Mouse (Mus musculus): ENCODE results near the gene Slc34a3. TPM values are rescaled to one million over a fixed set of nuclear protein-coding genes. Genes with fewer than 3 reads are reported as not detected.

The Slc34a3 gene
- total and polyA plus RNA-seq, 3 experiments = 0.03 to 0.04 TPM; not detected in 1

DNA sequence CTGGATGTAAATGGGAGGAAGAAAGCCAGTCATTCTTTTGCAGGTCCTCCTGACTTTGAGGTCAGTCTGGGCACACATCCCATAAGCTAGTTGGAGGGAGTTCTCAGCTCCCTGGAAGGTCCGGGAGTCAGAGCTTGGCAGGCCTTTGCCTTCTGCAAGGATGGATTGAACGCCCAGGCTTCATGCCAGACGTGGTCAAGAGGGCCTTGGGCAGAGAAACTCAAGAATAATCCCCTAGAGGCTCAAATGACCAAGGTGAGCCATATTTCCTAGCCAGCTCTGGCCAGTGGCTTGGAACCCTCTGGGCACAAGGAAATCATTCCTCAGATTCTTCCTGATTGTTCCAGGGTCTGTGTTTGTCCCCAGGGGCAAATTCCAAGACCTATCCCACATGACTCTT, 30.7 kb upstream of the Slc34a3 start:
- Histone ChIP-seq H3K4me3 (ENCODE audit: control insufficient read depth in 1 of 2, insufficient read depth in 1 of 2, low read depth in 2 of 2, low read length in 2 of 2) (peak overlapping the region; percentile 90 to 95), H3K27ac (ENCODE audit: control insufficient read depth, low read depth, low read length) (0 out of 2 replicates have a peak overlapping the region, but pooled peaks have one; percentile 13), H3K27me3 (ENCODE audit: control insufficient read depth in 1 of 2, insufficient read depth in 2 of 2, low read length in 2 of 2) (no peaks in the 10 kb centered on the region), H3K36me3 (ENCODE audit: control insufficient read depth in 1 of 2, insufficient read depth in 2 of 2, low read length in 2 of 2) (peaks cover 0 to 36% of the 10 kb centered on the region in 2 experiments; a peak in 2 of 4 replicates), H3K4me1 (ENCODE audit: control insufficient read depth in 1 of 2, insufficient read depth in 2 of 2, low read length in 2 of 2) (peaks cover 10 to 52% of the 10 kb centered on the region in 2 experiments), H3K9me3 (replicated peaks; ENCODE audit: insufficient read depth, low read length) (no peaks in the 10 kb centered on the region), H3K79me2 (ENCODE audit: control insufficient read depth, insufficient read depth, low read length, poor library complexity) (peaks cover 55% of the 10 kb centered on the region), H3K9ac (ENCODE audit: control insufficient read depth, low read depth, low read length, poor library complexity, severe bottlenecking) (peak overlapping the region; percentile 93)
- DNase-seq (ENCODE audit: low read depth, low spot score) = no peak
- no peak for TF ChIP-seq ETS1 (IDR thresholded peaks at IDR 0.05; ENCODE audit: low read depth, low read length)
- no peak for TF ChIP-seq BHLHE40 (IDR thresholded peaks at IDR 0.05; ENCODE audit: borderline replicate concordance, low read depth, low read length)
- no peak for TF ChIP-seq CTCF (IDR thresholded peaks at IDR 0.05 in 2 of 3, conservative IDR thresholded peaks at IDR 0.05 in 1 of 3; ENCODE audit: control insufficient read depth in 1 of 3, insufficient read depth in 1 of 3, low read depth in 2 of 3, low read length in 3 of 3, poor library complexity in 1 of 3, severe bottlenecking in 1 of 3)
- TF ChIP-seq ELF1 (IDR thresholded peaks at IDR 0.05; ENCODE audit: low read depth, low read length) = no peak
- TF ChIP-seq MXI1 (IDR thresholded peaks at IDR 0.05; ENCODE audit: low read depth, low read length) = no peak
- TF ChIP-seq MAFK (IDR thresholded peaks at IDR 0.05; ENCODE audit: borderline replicate concordance, low read depth, low read length) = no peak
- TF ChIP-seq GATA1 (IDR thresholded peaks at IDR 0.05; ENCODE audit: low read depth, low read length) = no peak
- TF ChIP-seq TBP (IDR thresholded peaks at IDR 0.05; ENCODE audit: low read depth, low read length) = no peak
- TF ChIP-seq GABPA (IDR thresholded peaks at IDR 0.05; ENCODE audit: low read depth, low read length) = no peak
- TF ChIP-seq RAD21 (IDR thresholded peaks at IDR 0.05; ENCODE audit: low read depth, low read length) = no peak
- no peak for TF ChIP-seq MYB (IDR thresholded peaks at IDR 0.05; ENCODE audit: low read depth, low read length)
- TF ChIP-seq ZNF384 (IDR thresholded peaks at IDR 0.05; ENCODE audit: low read depth, low read length) = no peak
- TF ChIP-seq E2F4 (IDR thresholded peaks at IDR 0.05; ENCODE audit: borderline replicate concordance, low read depth, low read length) = no peak

- H3K4me3 ChIP-seq (ENCODE audit: control insufficient read depth in 1 of 2, insufficient read depth in 1 of 2, low read depth in 2 of 2, low read length in 2 of 2) = peak overlapping the region; percentile 90 to 95
- H3K36me3 ChIP-seq (ENCODE audit: control insufficient read depth in 1 of 2, insufficient read depth in 2 of 2, low read length in 2 of 2) = peaks cover 0 to 36% of the 10 kb centered on the region in 2 experiments; a peak in 2 of 4 replicates
- H3K4me1 ChIP-seq (ENCODE audit: control insufficient read depth in 1 of 2, insufficient read depth in 2 of 2, low read length in 2 of 2) = peaks cover 10 to 52% of the 10 kb centered on the region in 2 experiments
- DNase-seq (ENCODE audit: low read depth, low spot score) = no peak
- no peaks in the 10 kb centered on the region for H3K27me3 ChIP-seq (ENCODE audit: control insufficient read depth in 1 of 2, insufficient read depth in 2 of 2, low read length in 2 of 2)
- H3K9ac ChIP-seq (ENCODE audit: control insufficient read depth, low read depth, low read length, poor library complexity, severe bottlenecking) = peak overlapping the region; percentile 93
- H3K9me3 ChIP-seq (replicated peaks; ENCODE audit: insufficient read depth, low read length) = no peaks in the 10 kb centered on the region
- H3K79me2 ChIP-seq (ENCODE audit: control insufficient read depth, insufficient read depth, low read length, poor library complexity) = peaks cover 55% of the 10 kb centered on the region
- H3K27ac ChIP-seq (ENCODE audit: control insufficient read depth, low read depth, low read length) = no peak overlapping the region
- TF ChIP-seq RCOR1 (IDR thresholded peaks at IDR 0.05; ENCODE audit: low read depth, low read length) = no peak
- no peak for TF ChIP-seq KAT2A (conservative IDR thresholded peaks at IDR 0.05; ENCODE audit: low read depth, low read length)
- no peak for TF ChIP-seq GABPA (IDR thresholded peaks at IDR 0.05; ENCODE audit: low read depth, low read length)
- no peak for TF ChIP-seq RAD21 (IDR thresholded peaks at IDR 0.05; ENCODE audit: low read depth, low read length)
- no peak for TF ChIP-seq MEF2A (IDR thresholded peaks at IDR 0.05; ENCODE audit: extremely low read depth, insufficient replicate concordance, low read depth, low read length, poor library complexity, severe bottlenecking)
- no peak for TF ChIP-seq MYB (IDR thresholded peaks at IDR 0.05; ENCODE audit: low read depth, low read length)
- TF ChIP-seq ZMIZ1 (IDR thresholded peaks at IDR 0.05; ENCODE audit: low read depth, low read length) = no peak
- no peak for TF ChIP-seq CHD1 (IDR thresholded peaks at IDR 0.05; ENCODE audit: low read depth, low read length)
- TF ChIP-seq MYC (IDR thresholded peaks at IDR 0.05; ENCODE audit: low read depth, low read length) = no peak
- no peak for TF ChIP-seq ETS1 (IDR thresholded peaks at IDR 0.05; ENCODE audit: low read depth, low read length)
- no peak for TF ChIP-seq BHLHE40 (IDR thresholded peaks at IDR 0.05; ENCODE audit: borderline replicate concordance, low read depth, low read length)
- TF ChIP-seq ZNF384 (IDR thresholded peaks at IDR 0.05; ENCODE audit: low read depth, low read length) = no peak
- no peak for TF ChIP-seq POLR2AphosphoS2 (IDR thresholded peaks at IDR 0.05; ENCODE audit: low read length)
- TF ChIP-seq TAL1 (IDR thresholded peaks at IDR 0.05; ENCODE audit: low read length) = no peak
- TF ChIP-seq MAZ (IDR thresholded peaks at IDR 0.05; ENCODE audit: low read depth, low read length) = no peak
- TF ChIP-seq MXI1 (IDR thresholded peaks at IDR 0.05; ENCODE audit: low read depth, low read length) = no peak
- TF ChIP-seq USF1 (IDR thresholded peaks at IDR 0.05; ENCODE audit: low read depth, low read length) = no peak
These were observed 30.1 kb upstream of the Slc34a3 start for GRCm38 (mm10) chr2:25264286-25264660.
